Comparison of ENCODE assay signal across 23 mouse cellular contexts in genomic region chr7:113075371-113075770, GRCm38 (mm10).
"Had no signal": no experiment of that assay in that cellular context is flagged by ENCODE, and none has a peak within 500 bp of the region (broad histone marks: within the 10 kb centered on the region; RNA-seq: fewer than 3 reads in every experiment).

No protein-coding gene starts in this region.

- H3K4me1 ChIP-seq: liver, embryonic 13.5 days; liver, embryonic 15.5 days had no signal

- DNase-seq: gastrocnemius, postnatal 14 days; gastrocnemius, postnatal 36 days; heart, postnatal 10 days; heart, postnatal 36 days; kidney, adult 11 months; kidney, adult 2 months; kidney, adult 9 months; kidney, postnatal 25 days; kidney, postnatal 4 days; liver; liver, embryonic 13.5 days; liver, postnatal 0 days had no signal

- H3K9ac ChIP-seq: heart, embryonic 12.5 days; hindbrain, embryonic 13.5 days; hindbrain, embryonic 15.5 days; kidney, embryonic 15.5 days; limb, embryonic 12.5 days; liver, embryonic 13.5 days; liver, embryonic 15.5 days; liver, postnatal 0 days had no signal

- H3K36me3 ChIP-seq: heart, embryonic 12.5 days; hindbrain, embryonic 13.5 days; hindbrain, embryonic 15.5 days; kidney, embryonic 15.5 days; limb, embryonic 10.5 days; limb, embryonic 12.5 days; liver, embryonic 13.5 days; liver, embryonic 15.5 days had no signal

- H3K4me3 ChIP-seq: heart, embryonic 12.5 days; hindbrain, embryonic 13.5 days; hindbrain, embryonic 15.5 days; kidney, embryonic 15.5 days; layer of hippocampus, adult 2 months; left cerebral cortex, adult 2 months; limb, embryonic 10.5 days; limb, embryonic 12.5 days; liver, embryonic 13.5 days; liver, embryonic 15.5 days had no signal

- H3K27me3 ChIP-seq: heart, embryonic 12.5 days; hindbrain, embryonic 13.5 days; hindbrain, embryonic 15.5 days; kidney, embryonic 15.5 days; limb, embryonic 12.5 days; liver, embryonic 13.5 days; liver, embryonic 15.5 days had no signal

- H3K27ac ChIP-seq: hindbrain, embryonic 13.5 days; hindbrain, embryonic 15.5 days; hindbrain, postnatal 0 days; kidney, embryonic 15.5 days; kidney, postnatal 0 days; layer of hippocampus, adult 2 months; left cerebral cortex, adult 2 months; limb, embryonic 10.5 days; limb, embryonic 12.5 days; liver, embryonic 13.5 days; liver, embryonic 15.5 days had no signal
